ENCODE assay signal across 19 mouse cellular contexts in genomic region chr6:146404156-146404555, GRCm38 (mm10).
DNase-seq lines count a peak whose midpoint lies in the region; ATAC-seq and TF ChIP-seq lines count a peak whose summit lies in the region.
"Had no signal": no experiment of that assay in that cellular context is flagged by ENCODE, and none has a peak within 500 bp of the region (broad histone marks: within the 10 kb centered on the region; RNA-seq: fewer than 3 reads in every experiment).

No protein-coding gene starts in this region.

- no peak overlapping the region for H3K27ac ChIP-seq in hindbrain, postnatal 0 days
- H3K27ac ChIP-seq in hindbrain, embryonic 12.5 days: no peak overlapping the region
- peak overlapping the region; percentile 14; the same call in 1 of the 2 replicates for H3K27ac ChIP-seq in forebrain, embryonic 13.5 days
- H3K27ac ChIP-seq in limb, embryonic 12.5 days: peak overlapping the region; percentile 77; the same call in 1 of the 2 replicates
- H3K27ac ChIP-seq in stomach, postnatal 0 days (replicated peaks): no peak overlapping the region
- H3K27ac ChIP-seq: midbrain, embryonic 12.5 days; neural tube, embryonic 13.5 days had no signal

- no peaks in the 10 kb centered on the region for H3K4me1 ChIP-seq in hindbrain, postnatal 0 days (ENCODE audit: insufficient read depth, low read length)
- H3K4me1 ChIP-seq in hindbrain, embryonic 12.5 days: peaks cover 6% of the 10 kb centered on the region; the same call in 1 of the 2 replicates
- H3K4me1 ChIP-seq in forebrain, embryonic 13.5 days: peaks cover 21% of the 10 kb centered on the region
- peaks cover 25% of the 10 kb centered on the region for H3K4me1 ChIP-seq in limb, embryonic 12.5 days (replicated peaks)
- H3K4me1 ChIP-seq in stomach, postnatal 0 days (replicated peaks; ENCODE audit: control insufficient read depth, insufficient read depth): no peaks in the 10 kb centered on the region

- no peak for ATAC-seq in hindbrain, postnatal 0 days
- ATAC-seq in hindbrain, embryonic 12.5 days (ENCODE audit: low FRiP score): no peak
- ATAC-seq in forebrain, embryonic 13.5 days: peak; percentile 53; the same call in 1 of the 2 replicates
- no peak for ATAC-seq in limb, embryonic 12.5 days (ENCODE audit: insufficient number of reproducible peaks, insufficient read depth, low FRiP score, low TSS enrichment, low read depth)
- ATAC-seq in stomach, postnatal 0 days (ENCODE audit: low FRiP score, low TSS enrichment): no peak
- ATAC-seq: intestine, postnatal 0 days; liver, postnatal 0 days; lung, postnatal 0 days had no signal

- 39% methylated on average over 10 of the region's 10 CpGs for WGBS in hindbrain, postnatal 0 days
- WGBS in hindbrain, embryonic 12.5 days: 47% methylated on average over 10 of the region's 10 CpGs
- 21% methylated on average over 10 of the region's 10 CpGs for WGBS in forebrain, embryonic 13.5 days
- 52% methylated on average over 10 of the region's 10 CpGs for WGBS in limb, embryonic 12.5 days
- 70% methylated on average over 10 of the region's 10 CpGs for WGBS in stomach, postnatal 0 days

- no peak for TF ChIP-seq EP300 in stomach, postnatal 0 days (optimal IDR thresholded peaks at IDR 0.05)

- H3K9ac ChIP-seq in hindbrain, postnatal 0 days (replicated peaks; ENCODE audit: low read length): no peak overlapping the region
- no peak overlapping the region for H3K9ac ChIP-seq in hindbrain, embryonic 12.5 days
- H3K9ac ChIP-seq in forebrain, embryonic 13.5 days: 0 out of 2 replicates have a peak overlapping the region, but pooled peaks have one; percentile 12
- H3K9ac ChIP-seq in limb, embryonic 12.5 days (replicated peaks): no peak overlapping the region
- no peak overlapping the region for H3K9ac ChIP-seq in stomach, postnatal 0 days (ENCODE audit: low read length)
- H3K9ac ChIP-seq: liver, postnatal 0 days; midbrain, embryonic 12.5 days; neural tube, embryonic 13.5 days had no signal

- no peak overlapping the region for H3K4me3 ChIP-seq in hindbrain, postnatal 0 days (ENCODE audit: low read length)
- no peak overlapping the region for H3K4me3 ChIP-seq in hindbrain, embryonic 12.5 days
- no peak overlapping the region for H3K4me3 ChIP-seq in forebrain, embryonic 13.5 days
- H3K4me3 ChIP-seq in limb, embryonic 12.5 days (replicated peaks): no peak overlapping the region
- H3K4me3 ChIP-seq in stomach, postnatal 0 days (ENCODE audit: low read depth, low read length): no peak overlapping the region
- H3K4me3 ChIP-seq: midbrain, embryonic 12.5 days; neural tube, embryonic 13.5 days had no signal

- peak; percentile 48 to 59 for DNase-seq in cerebellum, postnatal 10 days
- no peak for DNase-seq in cerebellum, adult 8-10 months
- peak; percentile 29 for DNase-seq in hindbrain, postnatal 0 days (ENCODE audit: low spot score)
- no peak for DNase-seq in stomach, postnatal 0 days (ENCODE audit: low spot score)
- DNase-seq in urinary bladder, postnatal 25 days (ENCODE audit: low spot score): no peak
- DNase-seq: adrenal gland, postnatal 10 days; cerebellum, adult 2 months; kidney, postnatal 25 days; liver, postnatal 0 days; spleen, adult 18-20 months; thymus, postnatal 14 days had no signal

- H3K36me3 ChIP-seq in hindbrain, postnatal 0 days (ENCODE audit: insufficient read depth, low read length): no peaks in the 10 kb centered on the region
- no peaks in the 10 kb centered on the region for H3K36me3 ChIP-seq in hindbrain, embryonic 12.5 days
- no peaks in the 10 kb centered on the region for H3K36me3 ChIP-seq in forebrain, embryonic 13.5 days (ENCODE audit: poor library complexity, severe bottlenecking)
- H3K36me3 ChIP-seq in limb, embryonic 12.5 days: no peaks in the 10 kb centered on the region
- no peaks in the 10 kb centered on the region for H3K36me3 ChIP-seq in stomach, postnatal 0 days (ENCODE audit: control insufficient read depth, insufficient read depth, low read length)
- H3K36me3 ChIP-seq: midbrain, embryonic 12.5 days; neural tube, embryonic 13.5 days had no signal

- no peak overlapping the region for H3K4me2 ChIP-seq in hindbrain, postnatal 0 days (ENCODE audit: low read depth, low read length)
- H3K4me2 ChIP-seq in hindbrain, embryonic 12.5 days (replicated peaks): no peak overlapping the region
- H3K4me2 ChIP-seq in forebrain, embryonic 13.5 days: peak overlapping the region; percentile 14; the same call in 1 of the 2 replicates
- H3K4me2 ChIP-seq in limb, embryonic 12.5 days: no peak overlapping the region
- H3K4me2 ChIP-seq in stomach, postnatal 0 days (replicated peaks; ENCODE audit: low read depth): no peak overlapping the region
- H3K4me2 ChIP-seq: liver, embryonic 11.5 days; midbrain, embryonic 12.5 days; neural tube, embryonic 13.5 days had no signal

- no peaks in the 10 kb centered on the region for H3K27me3 ChIP-seq in hindbrain, postnatal 0 days (ENCODE audit: insufficient read depth, low read length)
- H3K27me3 ChIP-seq in hindbrain, embryonic 12.5 days: no peaks in the 10 kb centered on the region
- H3K27me3 ChIP-seq in forebrain, embryonic 13.5 days: no peaks in the 10 kb centered on the region
- no peaks in the 10 kb centered on the region for H3K27me3 ChIP-seq in limb, embryonic 12.5 days
- H3K27me3 ChIP-seq in stomach, postnatal 0 days (ENCODE audit: control insufficient read depth, insufficient read depth, low read length): no peaks in the 10 kb centered on the region
- H3K27me3 ChIP-seq: neural tube, embryonic 13.5 days had no signal

- TF ChIP-seq CTCF in hindbrain, postnatal 0 days (IDR thresholded peaks at IDR 0.05; ENCODE audit: low read depth): no peak
- TF ChIP-seq CTCF in stomach, postnatal 0 days (IDR thresholded peaks at IDR 0.05; ENCODE audit: low read depth): no peak

- no peaks in the 10 kb centered on the region for H3K9me3 ChIP-seq in hindbrain, postnatal 0 days (ENCODE audit: low read length)
- no peaks in the 10 kb centered on the region for H3K9me3 ChIP-seq in hindbrain, embryonic 12.5 days (replicated peaks)
- no peaks in the 10 kb centered on the region for H3K9me3 ChIP-seq in forebrain, embryonic 13.5 days (replicated peaks)
- peaks cover 4% of the 10 kb centered on the region; the same call in 1 of the 2 replicates for H3K9me3 ChIP-seq in limb, embryonic 12.5 days
- H3K9me3 ChIP-seq in stomach, postnatal 0 days (ENCODE audit: control insufficient read depth, low read length): no peaks in the 10 kb centered on the region
- H3K9me3 ChIP-seq: midbrain, embryonic 12.5 days; neural tube, embryonic 13.5 days had no signal

Comparison
In these comparisons a context has a peak if more than half of its experiments do, and no peak if none do; other contexts are left out.
1. DNase-seq: peak in cerebellum, postnatal 10 days (2 of 2) and hindbrain, postnatal 0 days (single experiment); none in cerebellum, adult 8-10 months (single experiment), stomach, postnatal 0 days (single experiment) and urinary bladder, postnatal 25 days (single experiment).
2. H3K27ac ChIP-seq: peak in forebrain, embryonic 13.5 days (single experiment) and limb, embryonic 12.5 days (single experiment); none in hindbrain, postnatal 0 days (single experiment), hindbrain, embryonic 12.5 days (single experiment) and stomach, postnatal 0 days (single experiment).